Mouse (Mus musculus) effector memory CD4-positive, alpha-beta T cell, adult 5 months (primary cell): Measurements from ENCODE around the gene Ppp2r1b. TPM values are rescaled to one million over a fixed set of nuclear protein-coding genes. Genes with fewer than 3 reads are reported as not detected.

Experiments used
- polyA plus RNA-seq: library from polyadenylated mRNA; unstranded; fragments of 100-300 nt; shearing (Covaris generic); gene quantifications from one replicate; pipeline ENCODE4 v1.2.1, GENCODE M21; 2017

Ppp2r1b gene
- polyA plus RNA-seq, result 51.8 TPM

GRCm38 (mm10) chr9:50845081-50845480 lies at the start of gene Ppp2r1b:
TSS of gene Ppp2r1b (plus strand) at chr9:50845301.

Other genes starting within 250 kb of the Ppp2r1b start
- gene Sdhd, start 241.5 kb upstream of the Ppp2r1b start, polyA plus RNA-seq, result 80.5 TPM
- gene Timm8b, start 241.4 kb upstream of the Ppp2r1b start, polyA plus RNA-seq, result 54.4 TPM
- gene Pih1d2, start 228.0 kb upstream of the Ppp2r1b start, polyA plus RNA-seq, result not detected
- gene Nkapd1, start 227.8 kb upstream of the Ppp2r1b start, polyA plus RNA-seq, result 23.9 TPM
- 33.5 TPM for gene Dlat, start 185.5 kb upstream of the Ppp2r1b start, polyA plus RNA-seq
- not detected for gene Dixdc1, start 105.8 kb upstream of the Ppp2r1b start, polyA plus RNA-seq
- not detected for gene 2310030G06Rik, start 98.8 kb upstream of the Ppp2r1b start, polyA plus RNA-seq
- gene Cryab, start 94.0 kb upstream of the Ppp2r1b start, polyA plus RNA-seq, result not detected
- not detected for gene Hspb2, start 92.9 kb upstream of the Ppp2r1b start, polyA plus RNA-seq
- gene Fdxacb1, start 77.1 kb upstream of the Ppp2r1b start, polyA plus RNA-seq, result 9.1 TPM
- 19.0 TPM for gene Alg9, start 70.3 kb upstream of the Ppp2r1b start, polyA plus RNA-seq
- gene 1110032A03Rik, start 69.8 kb upstream of the Ppp2r1b start, polyA plus RNA-seq, result 10.6 TPM
- 64.1 TPM for gene Sik2, start 163.8 kb downstream of the Ppp2r1b start, polyA plus RNA-seq
- gene Btg4, start 215.6 kb downstream of the Ppp2r1b start, polyA plus RNA-seq, result not detected
- gene Layn, start 231.8 kb downstream of the Ppp2r1b start, polyA plus RNA-seq, result not detected